Mouse (Mus musculus) embryonic fibroblast, embryonic 13.5 days (primary cell): ENCODE measurements around the gene Gm21969.

Source experiments
- CTCF ChIP-seq: IDR thresholded peaks from 2 replicates; pipeline ENCODE4 v1.5.1; 2011; ENCODE audit warnings: mild to moderate bottlenecking, control low read depth, low read length, moderate library complexity, borderline replicate concordance; ENCODE audit not compliant: insufficient read depth
- POLR2A ChIP-seq: IDR thresholded peaks from 2 replicates; pipeline ENCODE4 v1.6.1; 2011; ENCODE audit warnings: low read depth, mild to moderate bottlenecking, control low read depth, low read length, moderate library complexity

DNA sequence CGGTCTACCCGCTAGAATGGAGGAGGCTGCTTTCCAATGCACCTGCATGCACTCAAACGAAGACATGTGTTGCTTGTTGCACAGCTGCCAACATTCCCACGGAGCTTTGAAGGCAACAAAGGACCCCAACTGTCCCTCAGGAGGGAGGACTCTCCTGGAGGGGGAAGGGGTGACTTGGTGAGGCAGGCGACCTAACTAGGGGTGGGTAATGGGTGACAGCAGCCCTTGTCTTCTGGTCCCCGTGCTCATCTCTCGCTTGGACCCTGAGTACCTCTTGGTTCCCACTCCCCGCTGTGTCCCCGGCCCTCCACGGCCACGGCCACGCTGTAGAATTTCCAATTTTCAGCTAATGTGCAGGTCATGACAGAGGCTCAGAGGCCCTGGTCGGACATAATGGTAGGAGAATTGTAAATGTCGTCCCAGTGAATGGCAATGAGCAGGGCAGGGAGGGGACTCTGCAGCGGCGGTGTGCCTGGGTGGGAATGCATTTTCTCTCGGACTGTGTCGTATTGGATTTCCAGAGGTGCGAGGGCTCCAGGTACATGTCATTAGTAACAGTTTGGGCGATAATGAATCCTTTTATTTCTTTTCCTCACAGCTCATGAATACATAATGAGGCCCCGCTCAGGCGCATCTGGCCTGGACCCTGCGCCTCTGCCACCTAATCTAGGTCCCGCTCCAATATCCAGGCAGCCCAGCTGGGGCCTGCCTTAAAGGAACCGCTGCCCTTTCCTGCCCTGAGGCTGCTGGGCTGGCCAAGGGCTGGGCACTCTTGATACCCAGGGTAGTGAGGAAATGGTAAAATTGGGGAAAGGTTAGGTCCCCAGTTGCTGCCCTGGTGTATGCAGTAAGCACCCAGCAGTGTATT, 107.7 kb downstream of the Gm21969 start:
- no peak for TF ChIP-seq POLR2A
- no peak for TF ChIP-seq CTCF
